In the genomic region with DNA sequence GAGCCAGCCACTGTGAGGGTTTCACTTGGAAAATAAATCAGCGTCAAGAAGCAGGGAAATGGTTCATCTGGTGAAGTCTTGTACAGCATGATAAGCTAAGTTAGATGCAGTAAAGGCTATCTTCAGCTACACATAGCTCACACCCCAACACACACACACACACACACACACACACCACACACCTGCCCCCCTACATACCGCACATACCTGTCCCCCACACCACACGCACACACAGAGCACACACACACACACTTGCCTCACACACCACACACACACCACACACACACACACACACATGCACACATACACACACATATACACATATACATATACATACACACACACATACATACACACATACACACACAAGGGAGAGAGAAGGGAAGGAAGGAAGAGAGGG, we compare ENCODE assay signal across 21 mouse cellular contexts.
"Had no signal": no experiment of that assay in that cellular context is flagged by ENCODE, and none has a peak within 500 bp of the region (broad histone marks: within the 10 kb centered on the region; RNA-seq: fewer than 3 reads in every experiment).

No protein-coding gene starts in this region.

- H3K4me1 ChIP-seq: limb, embryonic 10.5 days; limb, embryonic 13.5 days; liver, embryonic 12.5 days; liver, embryonic 15.5 days; midbrain, embryonic 12.5 days; neural tube, embryonic 12.5 days had no signal

- ATAC-seq: intestine, postnatal 0 days; liver, embryonic 12.5 days had no signal

- H3K27ac ChIP-seq: kidney, postnatal 0 days; layer of hippocampus, adult 2 months; limb, embryonic 10.5 days; limb, embryonic 13.5 days; liver, embryonic 12.5 days; liver, embryonic 15.5 days; macrophage; midbrain, embryonic 12.5 days; neural tube, embryonic 12.5 days; stomach, postnatal 0 days had no signal

- H3K9ac ChIP-seq: limb, embryonic 13.5 days; liver, embryonic 12.5 days; liver, embryonic 15.5 days; midbrain, embryonic 12.5 days; neural tube, embryonic 12.5 days had no signal

- DNase-seq: kidney, adult 2 months; kidney, postnatal 25 days; layer of hippocampus, adult 9-11 months; liver; lung, adult 18-20 months; right cerebral cortex, adult 18-20 months; right cerebral cortex, postnatal 14 days; right cerebral cortex, postnatal 4 days; thymus, adult 2 months; thymus, postnatal 14 days had no signal

- H3K9me3 ChIP-seq: limb, embryonic 10.5 days; limb, embryonic 13.5 days; liver, embryonic 12.5 days; liver, embryonic 15.5 days; midbrain, embryonic 12.5 days; neural tube, embryonic 12.5 days had no signal

- H3K4me3 ChIP-seq: layer of hippocampus, adult 2 months; limb, embryonic 10.5 days; limb, embryonic 13.5 days; liver, embryonic 12.5 days; liver, embryonic 15.5 days; midbrain, embryonic 12.5 days; neural tube, embryonic 12.5 days had no signal

- H3K27me3 ChIP-seq: limb, embryonic 13.5 days; liver, embryonic 12.5 days; liver, embryonic 15.5 days; midbrain, embryonic 12.5 days; neural tube, embryonic 12.5 days had no signal

- H3K4me2 ChIP-seq: limb, embryonic 13.5 days; liver, embryonic 12.5 days; liver, embryonic 15.5 days; midbrain, embryonic 12.5 days; neural tube, embryonic 12.5 days had no signal

- H3K36me3 ChIP-seq: limb, embryonic 10.5 days; limb, embryonic 13.5 days; liver, embryonic 12.5 days; liver, embryonic 15.5 days; midbrain, embryonic 12.5 days; neural tube, embryonic 12.5 days had no signal
